Mouse (Mus musculus) bone marrow, adult 2 months (tissue): ENCODE data around the gene Pex5l. TPM values are rescaled to one million over a fixed set of nuclear protein-coding genes. Genes with fewer than 3 reads are reported as not detected.

ENCODE experiments used
- H3K27ac ChIP-seq: fragments of 200-500 bp; 2 replicates; pipeline ENCODE4 v1.5.1; 2012; ENCODE audit warnings: low read depth, mild to moderate bottlenecking, control low read depth, inconsistent platforms, low read length; ENCODE audit not compliant: control insufficient read depth, poor library complexity, insufficient read depth
- H3K4me1 ChIP-seq: fragments of 200-500 bp; 2 replicates; pipeline ENCODE4 v1.6.1; 2011; ENCODE audit warnings: low read length; ENCODE audit not compliant: control insufficient read depth, insufficient read depth
- H3K4me3 ChIP-seq: fragments of 200-500 bp; replicated peaks from 2 replicates; pipeline ENCODE3; 2011; ENCODE audit warnings: mild to moderate bottlenecking, low read depth, low read length, control low read depth; ENCODE audit not compliant: control insufficient read depth
- CTCF ChIP-seq: fragments of 200-500 bp; IDR thresholded peaks from 2 replicates; pipeline ENCODE4 v1.5.1; 2011; ENCODE audit warnings: low read length, control low read depth; ENCODE audit not compliant: control insufficient read depth, insufficient read depth
- POLR2A ChIP-seq: fragments of 200-500 bp; IDR thresholded peaks from 2 replicates; pipeline ENCODE4 v1.6.1; 2011; ENCODE audit warnings: low read depth, mild to moderate bottlenecking, control low read depth, low read length, borderline replicate concordance; ENCODE audit not compliant: control insufficient read depth
- WGBS: fragments of 180-500 bp; shearing (Covaris S2); methylation state at CpG from one replicate; pipeline ENCODE4 v1.1.7; 2018; 5-methylcytosine and 5-hydroxymethylcytosine counted together
- polyA plus RNA-seq: library from polyadenylated mRNA; stranded (reverse); fragments of >200 nt; gene quantifications from 2 replicates; pipeline ENCODE4 v1.2.4, GENCODE M21; 2011; ENCODE audit warnings: low replicate concordance; ENCODE audit not compliant: missing spikeins, insufficient read depth, insufficient read length

Pex5l gene
- polyA plus RNA-seq, 1 experiment: not detected

DNA sequence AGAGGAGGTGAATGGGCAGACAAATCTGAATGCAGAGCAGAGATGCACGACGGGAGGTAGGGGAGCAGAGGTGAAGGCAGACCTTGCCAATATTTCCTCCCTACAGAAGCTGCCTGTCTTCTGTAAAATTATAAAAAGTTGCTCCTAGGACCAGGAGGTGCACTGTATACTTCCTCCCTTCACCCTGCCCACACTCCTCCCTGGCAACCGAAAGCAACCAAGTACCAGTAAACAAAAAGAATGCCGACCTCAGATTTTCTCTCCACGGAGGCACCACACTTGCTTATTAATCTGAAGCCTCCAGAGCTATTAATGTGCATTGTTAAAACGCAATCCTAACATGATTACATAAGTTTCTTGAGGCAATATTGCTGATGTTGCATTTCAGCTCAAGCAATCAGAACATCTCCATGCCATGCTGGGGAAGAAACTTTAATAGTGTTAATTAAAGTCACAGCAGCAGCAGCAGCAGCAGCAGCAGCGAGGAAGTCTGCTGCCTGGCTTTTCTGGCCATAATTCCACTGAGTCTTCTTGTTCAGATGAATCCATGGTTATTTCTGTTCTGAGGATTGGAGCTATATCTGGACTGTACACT is 82.6 kb downstream of the Pex5l start:
- WGBS: 47% methylated on average over 7 of the region's 7 CpGs
- Histone ChIP-seq H3K27ac (no peak overlapping the region), H3K4me1 (no peaks in the 10 kb centered on the region), H3K4me3 (no peak overlapping the region)
- no peak for TF ChIP-seq CTCF
- TF ChIP-seq POLR2A: no peak

DNA sequence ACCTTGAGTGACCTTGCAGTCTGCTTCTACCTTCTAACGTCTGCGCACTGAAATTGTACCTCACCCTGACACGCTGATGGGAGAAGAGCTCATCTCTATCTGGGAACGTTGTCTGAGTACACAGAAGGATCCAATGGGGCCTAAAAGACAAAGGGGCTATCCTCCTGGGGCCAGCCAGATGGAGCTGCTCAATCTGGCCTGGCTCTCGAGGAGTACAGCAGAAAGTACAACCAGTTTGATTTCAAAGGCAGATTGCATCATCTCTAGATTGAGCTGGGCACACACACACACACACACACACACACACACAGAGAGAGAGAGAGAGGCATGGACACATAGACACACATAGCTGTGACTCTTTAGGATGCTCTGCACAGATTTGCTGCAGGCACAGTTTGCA is 94.7 kb downstream of the Pex5l start:
- Histone ChIP-seq H3K4me1 (no peaks in the 10 kb centered on the region), H3K4me3 (no peak overlapping the region), H3K27ac (no peak overlapping the region)
- WGBS: 74% methylated on average over 5 of the region's 5 CpGs
- TF ChIP-seq CTCF: no peak
- TF ChIP-seq POLR2A: no peak

DNA sequence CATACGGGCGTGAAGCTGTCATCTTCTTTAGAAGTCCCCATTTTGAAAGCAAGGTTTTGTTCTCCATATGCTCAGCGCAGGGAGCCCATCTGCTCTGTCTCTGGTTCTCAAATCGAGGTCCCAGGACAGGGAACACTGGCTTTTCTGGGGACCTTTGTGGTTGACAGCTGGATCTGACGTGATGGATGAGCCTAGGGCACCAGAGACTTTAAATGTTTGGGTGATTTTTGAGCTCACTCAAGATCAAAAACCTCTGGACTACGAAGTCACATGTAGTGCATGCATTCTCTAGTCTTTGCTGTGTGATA is 98.3 kb downstream of the Pex5l start:
- no peak overlapping the region for H3K27ac ChIP-seq
- H3K4me1 ChIP-seq: no peaks in the 10 kb centered on the region
- TF ChIP-seq POLR2A (no peak), CTCF (no peak)
- WGBS: 72% methylated on average over 6 of the region's 6 CpGs
- H3K4me3 ChIP-seq: no peak overlapping the region

DNA sequence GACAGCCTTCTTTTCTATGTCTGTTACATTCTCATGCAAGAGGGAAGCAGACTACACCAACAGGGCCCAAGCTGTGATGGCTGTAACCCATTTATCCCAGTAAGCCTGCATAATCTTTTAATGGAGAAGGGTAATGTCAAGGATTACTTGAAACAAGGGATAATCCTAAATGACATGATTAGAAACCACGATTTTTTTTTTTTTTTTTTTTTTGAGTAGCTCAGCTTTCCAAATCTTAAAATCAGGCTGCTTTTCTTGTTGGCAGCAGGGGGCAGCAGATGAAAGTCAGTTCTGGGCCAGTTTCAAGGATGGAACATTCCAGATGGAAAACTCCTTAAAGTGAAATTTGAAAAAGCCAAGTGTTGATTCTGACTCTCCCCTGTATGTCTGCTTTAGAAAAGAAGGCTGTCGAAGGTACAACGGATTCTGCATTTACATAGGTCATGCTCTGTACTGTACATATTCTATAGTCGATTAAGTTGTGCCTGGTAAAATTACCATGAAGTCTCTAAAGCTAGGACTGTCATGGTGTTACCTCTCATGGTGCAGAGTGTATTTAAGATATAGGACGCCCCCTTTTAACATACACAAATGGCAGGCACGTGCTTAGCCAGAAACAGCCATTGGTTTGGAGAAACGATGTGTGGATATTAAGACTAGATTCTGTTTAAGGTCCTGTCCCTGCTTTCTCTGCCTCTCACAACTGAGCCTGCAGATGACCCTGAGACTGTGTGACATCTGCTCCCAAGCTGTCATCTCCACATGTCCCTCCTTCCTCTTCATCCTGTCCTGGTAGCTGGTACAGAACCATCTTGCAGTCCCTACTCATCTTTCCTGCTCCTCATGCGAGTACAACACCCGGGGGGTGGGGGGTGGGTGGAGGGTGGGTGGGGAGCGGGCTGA is 98.9 kb downstream of the Pex5l start:
- no peak for TF ChIP-seq CTCF
- TF ChIP-seq POLR2A: no peak
- Histone ChIP-seq H3K4me1 (no peaks in the 10 kb centered on the region), H3K4me3 (no peak overlapping the region), H3K27ac (no peak overlapping the region)
- 67% methylated on average over 10 of the region's 10 CpGs for WGBS

DNA sequence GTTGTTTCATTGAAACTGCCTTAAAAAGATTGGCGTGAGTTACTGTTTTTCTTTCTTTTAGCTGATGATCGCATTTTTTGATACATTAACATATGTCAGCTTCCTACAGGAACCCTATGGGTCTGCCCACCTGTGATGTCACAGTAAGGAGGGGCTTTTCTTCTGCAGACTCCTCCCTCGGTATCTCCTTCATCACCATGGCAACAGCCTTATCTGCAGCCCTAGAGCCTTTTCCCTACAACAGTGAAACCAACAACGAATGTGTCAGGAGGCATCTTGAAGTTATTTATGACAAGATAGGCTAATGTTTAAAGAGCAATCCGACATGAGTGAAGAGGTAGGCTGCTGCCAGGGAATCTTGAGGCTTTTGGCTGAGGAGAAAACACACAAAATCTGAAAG is 118.5 kb downstream of the Pex5l start:
- Histone ChIP-seq H3K4me3 (no peak overlapping the region), H3K4me1 (no peaks in the 10 kb centered on the region), H3K27ac (no peak overlapping the region)
- TF ChIP-seq CTCF (no peak), POLR2A (no peak)
- 54% methylated on average over 5 of the region's 5 CpGs for WGBS

DNA sequence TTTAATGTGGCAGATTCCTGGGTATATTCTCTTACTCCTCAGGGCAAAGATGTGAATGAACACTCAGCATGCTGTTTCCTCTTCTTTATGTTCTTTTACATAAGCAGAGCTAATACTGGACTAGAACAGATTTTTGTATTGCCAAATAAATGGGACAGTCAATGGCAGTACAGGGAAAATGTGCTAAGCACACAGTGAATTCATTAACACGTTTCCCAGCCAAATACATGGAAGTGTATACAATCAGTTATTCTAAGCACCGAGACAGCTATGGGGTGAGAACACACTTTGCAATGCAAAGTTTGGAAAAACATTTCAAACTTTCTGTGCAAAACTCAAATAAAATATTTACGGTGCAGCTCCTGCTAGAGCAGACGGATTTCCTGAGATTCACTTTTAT is 139.1 kb downstream of the Pex5l start:
- no peaks in the 10 kb centered on the region for H3K4me1 ChIP-seq
- H3K27ac ChIP-seq: no peak overlapping the region
- 43% methylated on average over 4 of the region's 4 CpGs for WGBS
- H3K4me3 ChIP-seq: no peak overlapping the region
- no peak for TF ChIP-seq POLR2A
- no peak for TF ChIP-seq CTCF

DNA sequence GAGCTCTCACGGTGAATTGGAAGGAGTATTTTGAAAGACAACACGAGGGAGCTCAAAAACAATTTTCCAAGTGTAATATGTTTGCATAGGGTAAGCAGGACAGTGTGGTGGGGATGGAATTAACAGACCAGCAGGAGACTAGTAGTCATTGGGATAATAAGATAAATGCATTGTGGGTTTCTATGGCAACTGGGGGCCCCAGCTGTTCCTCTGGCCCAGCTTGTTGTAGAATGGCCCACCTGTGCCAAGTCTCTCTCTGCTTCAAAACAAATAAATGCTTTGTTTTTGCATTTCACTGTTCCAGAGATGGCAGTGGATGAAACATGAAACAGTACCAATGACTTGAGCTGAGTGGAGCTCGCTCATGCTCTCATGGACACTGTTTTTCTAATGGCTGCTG is 141.3 kb downstream of the Pex5l start:
- Histone ChIP-seq H3K4me1 (no peaks in the 10 kb centered on the region), H3K4me3 (no peak overlapping the region), H3K27ac (no peak overlapping the region)
- TF ChIP-seq POLR2A: no peak
- no peak for TF ChIP-seq CTCF
- 70% methylated on average over 3 of the region's 3 CpGs for WGBS

DNA sequence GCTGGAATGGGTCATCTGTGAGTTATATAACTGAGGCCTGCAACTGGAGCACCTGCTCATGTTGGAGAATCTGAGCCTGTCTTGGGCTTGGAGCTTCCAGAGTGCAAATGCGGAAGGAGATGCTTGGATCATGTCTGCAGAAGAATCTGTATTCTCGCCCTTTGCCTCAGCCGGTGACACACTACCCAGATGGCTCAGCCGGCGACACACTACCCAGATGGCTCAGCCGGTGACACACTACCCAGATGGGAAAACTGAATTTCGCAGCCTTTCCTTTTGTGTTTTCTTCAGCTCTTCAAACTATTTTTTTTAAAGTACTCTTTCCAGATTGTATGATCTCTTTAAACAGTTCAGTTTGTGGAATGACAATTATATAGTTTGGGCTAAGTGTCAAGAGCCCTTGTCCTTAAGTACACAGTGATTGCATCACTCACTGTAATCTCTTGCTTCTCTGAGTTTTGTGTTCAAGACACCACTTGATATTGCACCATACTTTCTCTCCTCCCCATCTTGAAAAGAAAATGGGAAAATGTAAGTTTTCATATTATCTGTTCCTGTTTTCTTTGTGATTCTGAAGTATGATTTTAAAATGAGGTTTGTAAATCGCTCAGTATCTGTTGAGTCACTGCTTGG is 142.5 kb downstream of the Pex5l start:
- Histone ChIP-seq H3K27ac (no peak overlapping the region), H3K4me3 (no peak overlapping the region), H3K4me1 (no peaks in the 10 kb centered on the region)
- TF ChIP-seq POLR2A (no peak), CTCF (no peak)
- WGBS: 89% methylated on average over 8 of the region's 8 CpGs
